Mouse (Mus musculus) midbrain, embryonic 12.5 days (tissue): Measurements from ENCODE around the gene St14. TPM values are rescaled to one million over a fixed set of nuclear protein-coding genes. Genes with fewer than 3 reads are reported as not detected.

Experiments used
- ATAC-seq: fragments of 200-750 bp; cut with Nextera tagmentation; 2 replicates; pipeline ENCODE4 v1.8.0; 2017; ENCODE audit warnings: low read depth, moderate TSS enrichment, moderate library complexity; ENCODE audit not compliant: low FRiP score
- H3K27ac ChIP-seq: fragments of 300-500 bp; sonication (generic); replicated peaks from 2 replicates; pipeline ENCODE4 v1.5.1; 2016; ENCODE audit warnings: mild to moderate bottlenecking
- H3K27me3 ChIP-seq: fragments of 300-500 bp; sonication (generic); 2 replicates; pipeline ENCODE4 v1.6.1; 2016; ENCODE audit warnings: mild to moderate bottlenecking
- H3K36me3 ChIP-seq: fragments of 300-500 bp; sonication (generic); 2 replicates; pipeline ENCODE4 v1.6.1; 2016
- H3K4me1 ChIP-seq: fragments of 300-500 bp; sonication (generic); 2 replicates; pipeline ENCODE4 v1.6.1; 2016
- H3K4me2 ChIP-seq: fragments of 300-500 bp; sonication (generic); replicated peaks from 2 replicates; pipeline ENCODE4 v1.6.1; 2016; ENCODE audit warnings: mild to moderate bottlenecking, moderate library complexity
- H3K4me3 ChIP-seq: fragments of 300-500 bp; sonication (generic); 2 replicates; pipeline ENCODE4 v1.5.1; 2016; ENCODE audit warnings: mild to moderate bottlenecking
- H3K9ac ChIP-seq: fragments of 300-500 bp; sonication (generic); replicated peaks from 2 replicates; pipeline ENCODE4 v1.6.1; 2016; ENCODE audit warnings: mild to moderate bottlenecking, moderate library complexity
- H3K9me3 ChIP-seq: fragments of 300-500 bp; sonication (generic); 2 replicates; pipeline ENCODE4 v1.6.1; 2016; ENCODE audit warnings: mild to moderate bottlenecking
- WGBS: fragments of 180-500 bp; shearing (Covaris S2); methylation state at CpG from one replicate; pipeline ENCODE4 v1.1.7; 2016; 5-methylcytosine and 5-hydroxymethylcytosine counted together
- polyA plus RNA-seq: library from polyadenylated mRNA; unstranded; fragments of >200 nt; fragmentation: Nextera tagmentation; extraction: Ambion mirVana; gene quantifications from 2 replicates; pipeline ENCODE4 v1.2.1, GENCODE M21; 2016

St14 gene
- polyA plus RNA-seq, 1 experiment from 2014 or later: 1.0 TPM

GRCm38 (mm10) chr9:31091162-31091581 is 40.5 kb downstream of the St14 start:
- WGBS: 96% methylated on average over 10 of the region's 10 CpGs

GRCm38 (mm10) chr9:31090081-31091023 is 41.3 kb downstream of the St14 start:
- Histone ChIP-seq H3K36me3 (no peaks in the 10 kb centered on the region), H3K27me3 (peaks cover 5% of the 10 kb centered on the region; the same call in 1 of the 2 replicates), H3K4me2 (no peak overlapping the region), H3K9me3 (no peaks in the 10 kb centered on the region), H3K4me3 (no peak overlapping the region), H3K9ac (no peak overlapping the region), H3K4me1 (0 out of 2 replicates have a peak, but pooled peaks cover 3% of the 10 kb centered on the region), H3K27ac (no peak overlapping the region)
- 81% methylated on average over 29 of the region's 29 CpGs for WGBS
- no peak for ATAC-seq

More at GRCm38 (mm10) chr9:31091162-31091581, 40.5 kb downstream of the St14 start:
- Histone ChIP-seq H3K9me3 (no peaks in the 10 kb centered on the region), H3K4me2 (no peak overlapping the region), H3K36me3 (no peaks in the 10 kb centered on the region), H3K27ac (no peak overlapping the region), H3K4me3 (no peak overlapping the region), H3K4me1 (0 out of 2 replicates have a peak, but pooled peaks cover 3% of the 10 kb centered on the region), H3K9ac (no peak overlapping the region), H3K27me3 (peaks cover 5% of the 10 kb centered on the region; the same call in 1 of the 2 replicates)
- ATAC-seq: no peak

GRCm38 (mm10) chr9:31089541-31089940 is 42.1 kb downstream of the St14 start:
- no peaks in the 10 kb centered on the region for H3K9me3 ChIP-seq
- H3K4me2 ChIP-seq: no peak overlapping the region
- no peak for ATAC-seq
- no peak overlapping the region for H3K9ac ChIP-seq
- no peaks in the 10 kb centered on the region for H3K36me3 ChIP-seq
- no peak overlapping the region for H3K27ac ChIP-seq
- H3K27me3 ChIP-seq: peaks cover 5% of the 10 kb centered on the region; the same call in 1 of the 2 replicates
- WGBS: 81% methylated on average over 9 of the region's 9 CpGs
- no peak overlapping the region for H3K4me3 ChIP-seq
- 0 out of 2 replicates have a peak, but pooled peaks cover 3% of the 10 kb centered on the region for H3K4me1 ChIP-seq

GRCm38 (mm10) chr9:31088883-31089282 is 42.8 kb downstream of the St14 start:
- no peak for ATAC-seq
- H3K4me1 ChIP-seq: 0 out of 2 replicates have a peak, but pooled peaks cover 3% of the 10 kb centered on the region
- H3K27ac ChIP-seq: no peak overlapping the region
- peaks cover 5% of the 10 kb centered on the region; the same call in 1 of the 2 replicates for H3K27me3 ChIP-seq
- H3K4me2 ChIP-seq: no peak overlapping the region
- no peaks in the 10 kb centered on the region for H3K36me3 ChIP-seq
- H3K4me3 ChIP-seq: no peak overlapping the region
- 91% methylated on average over 4 of the region's 4 CpGs for WGBS
- no peak overlapping the region for H3K9ac ChIP-seq
- H3K9me3 ChIP-seq: no peaks in the 10 kb centered on the region

- Histone ChIP-seq H3K27me3 (peaks cover 5% of the 10 kb centered on the region; the same call in 1 of the 2 replicates), H3K4me2 (no peak overlapping the region), H3K27ac (no peak overlapping the region), H3K4me3 (no peak overlapping the region), H3K9me3 (no peaks in the 10 kb centered on the region), H3K4me1 (0 out of 2 replicates have a peak, but pooled peaks cover 3% of the 10 kb centered on the region), H3K9ac (no peak overlapping the region), H3K36me3 (no peaks in the 10 kb centered on the region)
- no peak for ATAC-seq
- WGBS: 79% methylated on average over 3 of the region's 3 CpGs
Observed at GRCm38 (mm10) chr9:31088116-31088515, 43.5 kb downstream of the St14 start.

GRCm38 (mm10) chr9:31087466-31087865 is 44.2 kb downstream of the St14 start:
- ATAC-seq: no peak
- H3K4me2 ChIP-seq: no peak overlapping the region
- no peak overlapping the region for H3K27ac ChIP-seq
- H3K9ac ChIP-seq: no peak overlapping the region
- H3K27me3 ChIP-seq: peaks cover 5% of the 10 kb centered on the region; the same call in 1 of the 2 replicates
- WGBS: 68% methylated on average over 4 of the region's 4 CpGs
- H3K9me3 ChIP-seq: no peaks in the 10 kb centered on the region
- H3K36me3 ChIP-seq: no peaks in the 10 kb centered on the region
- no peak overlapping the region for H3K4me3 ChIP-seq
- 0 out of 2 replicates have a peak, but pooled peaks cover 3% of the 10 kb centered on the region for H3K4me1 ChIP-seq

- Histone ChIP-seq H3K9me3 (no peaks in the 10 kb centered on the region), H3K9ac (no peak overlapping the region), H3K27me3 (peaks cover 5% of the 10 kb centered on the region; the same call in 1 of the 2 replicates), H3K4me1 (peaks cover 8% of the 10 kb centered on the region), H3K27ac (no peak overlapping the region), H3K4me3 (no peak overlapping the region), H3K36me3 (no peaks in the 10 kb centered on the region), H3K4me2 (no peak overlapping the region)
- 76% methylated on average over 7 of the region's 7 CpGs for WGBS
- ATAC-seq: no peak
Observed at GRCm38 (mm10) chr9:31086754-31087145, 44.9 kb downstream of the St14 start.

GRCm38 (mm10) chr9:31086085-31086753 is 45.4 kb downstream of the St14 start:
- Histone ChIP-seq H3K9ac (no peak overlapping the region), H3K27me3 (peaks cover 5% of the 10 kb centered on the region; the same call in 1 of the 2 replicates), H3K36me3 (no peaks in the 10 kb centered on the region), H3K4me2 (no peak overlapping the region), H3K4me3 (no peak overlapping the region), H3K4me1 (peaks cover 8% of the 10 kb centered on the region), H3K27ac (no peak overlapping the region), H3K9me3 (no peaks in the 10 kb centered on the region)
- WGBS: 20% methylated on average over 10 of the region's 10 CpGs
- no peak for ATAC-seq

- Histone ChIP-seq H3K9me3 (no peaks in the 10 kb centered on the region), H3K27me3 (peaks cover 5% of the 10 kb centered on the region; the same call in 1 of the 2 replicates), H3K27ac (no peak overlapping the region), H3K4me2 (no peak overlapping the region), H3K9ac (no peak overlapping the region), H3K36me3 (no peaks in the 10 kb centered on the region), H3K4me3 (no peak overlapping the region), H3K4me1 (peaks cover 8% of the 10 kb centered on the region)
- WGBS: 78% methylated on average over 5 of the region's 5 CpGs
- ATAC-seq: no peak
Observed at GRCm38 (mm10) chr9:31085556-31085955, 46.1 kb downstream of the St14 start.

GRCm38 (mm10) chr9:31082771-31083170 is 48.9 kb downstream of the St14 start:
- H3K9me3 ChIP-seq: no peaks in the 10 kb centered on the region
- no peak overlapping the region for H3K27ac ChIP-seq
- H3K4me2 ChIP-seq: no peak overlapping the region
- 79% methylated on average over 6 of the region's 6 CpGs for WGBS
- peaks cover 5% of the 10 kb centered on the region for H3K27me3 ChIP-seq
- H3K9ac ChIP-seq: no peak overlapping the region
- no peak for ATAC-seq
- H3K4me1 ChIP-seq: peaks cover 7% of the 10 kb centered on the region
- H3K36me3 ChIP-seq: no peaks in the 10 kb centered on the region
- H3K4me3 ChIP-seq: no peak overlapping the region

- no peak overlapping the region for H3K9ac ChIP-seq
- peaks cover 5% of the 10 kb centered on the region for H3K4me1 ChIP-seq
- peak overlapping the region; percentile 45 for H3K4me2 ChIP-seq
- peak; percentile 32; the same call in 1 of the 2 replicates for ATAC-seq
- H3K27me3 ChIP-seq: peaks cover 1% of the 10 kb centered on the region
- H3K27ac ChIP-seq: no peak overlapping the region
- no peaks in the 10 kb centered on the region for H3K9me3 ChIP-seq
- WGBS: 8% methylated on average over 15 of the region's 15 CpGs
- H3K36me3 ChIP-seq: no peaks in the 10 kb centered on the region
- H3K4me3 ChIP-seq: peak overlapping the region; percentile 13; the same call in 1 of the 2 replicates
Observed at GRCm38 (mm10) chr9:31082054-31082666, 49.5 kb downstream of the St14 start.
